Comparison of ENCODE assay signal across 38 mouse cellular contexts in genomic region chr8:105014391-105014790, GRCm38 (mm10). TPM values are rescaled to one million over a fixed set of nuclear protein-coding genes. Genes with fewer than 3 reads are reported as not detected.
"Had no signal": no experiment of that assay in that cellular context is flagged by ENCODE, and none has a peak within 500 bp of the region (broad histone marks: within the 10 kb centered on the region; RNA-seq: fewer than 3 reads in every experiment).

No protein-coding gene starts in this region.

- H3K27ac ChIP-seq: embryonic facial prominence, embryonic 10.5 days; embryonic facial prominence, embryonic 12.5 days; embryonic facial prominence, embryonic 13.5 days; embryonic facial prominence, embryonic 15.5 days; forebrain, embryonic 10.5 days; forebrain, embryonic 12.5 days; forebrain, embryonic 13.5 days; forebrain, embryonic 15.5 days; gastrocnemius, adult 2 months; heart, adult 2 months had no signal

- H3K4me3 ChIP-seq: embryonic facial prominence, embryonic 10.5 days; embryonic facial prominence, embryonic 12.5 days; embryonic facial prominence, embryonic 13.5 days; embryonic facial prominence, embryonic 15.5 days; erythroblast, embryonic 14.5 days; forebrain, embryonic 10.5 days; forebrain, embryonic 12.5 days; forebrain, embryonic 13.5 days; forebrain, embryonic 15.5 days; gastrocnemius, adult 2 months; heart, adult 2 months had no signal

- H3K27me3 ChIP-seq: embryonic facial prominence, embryonic 12.5 days; embryonic facial prominence, embryonic 13.5 days; embryonic facial prominence, embryonic 15.5 days; forebrain, embryonic 12.5 days; forebrain, embryonic 13.5 days; forebrain, embryonic 15.5 days had no signal

- H3K4me2 ChIP-seq: embryonic facial prominence, embryonic 12.5 days; embryonic facial prominence, embryonic 13.5 days; embryonic facial prominence, embryonic 15.5 days; forebrain, embryonic 12.5 days; forebrain, embryonic 13.5 days; forebrain, embryonic 15.5 days; heart, embryonic 11.5 days had no signal

- H3K36me3 ChIP-seq: embryonic facial prominence, embryonic 10.5 days; embryonic facial prominence, embryonic 12.5 days; embryonic facial prominence, embryonic 13.5 days; embryonic facial prominence, embryonic 15.5 days; forebrain, embryonic 10.5 days; forebrain, embryonic 12.5 days; forebrain, embryonic 15.5 days had no signal

- H3K9me3 ChIP-seq: embryonic facial prominence, embryonic 10.5 days; embryonic facial prominence, embryonic 13.5 days; embryonic facial prominence, embryonic 15.5 days; forebrain, embryonic 12.5 days; forebrain, embryonic 13.5 days; forebrain, embryonic 15.5 days had no signal

- H3K4me1 ChIP-seq: embryonic facial prominence, embryonic 10.5 days; embryonic facial prominence, embryonic 12.5 days; embryonic facial prominence, embryonic 13.5 days; embryonic facial prominence, embryonic 15.5 days; forebrain, embryonic 10.5 days; forebrain, embryonic 12.5 days; forebrain, embryonic 13.5 days; forebrain, embryonic 15.5 days had no signal

- H3K9ac ChIP-seq: embryonic facial prominence, embryonic 12.5 days; embryonic facial prominence, embryonic 13.5 days; embryonic facial prominence, embryonic 15.5 days; forebrain, embryonic 12.5 days; forebrain, embryonic 13.5 days; forebrain, embryonic 15.5 days; forebrain, postnatal 0 days had no signal

- DNase-seq: cerebellum, adult 2 months; cerebellum, adult 8-10 months; cerebellum, adult 9-10 months; cerebellum, adult 9-11 months; cerebellum, postnatal 10 days; cerebellum, postnatal 14 days; cerebellum, postnatal 25 days; cerebellum, postnatal 36 days; embryo, embryonic 11 days; forebrain, postnatal 0 days; gastrocnemius, adult 2 months; gastrocnemius, postnatal 10 days; gastrocnemius, postnatal 14 days; gastrocnemius, postnatal 25 days; gastrocnemius, postnatal 36 days; heart, adult 2 months had no signal

- ATAC-seq: forebrain, embryonic 13.5 days; forebrain, embryonic 15.5 days; forebrain, embryonic 16.5 days; forebrain, postnatal 0 days had no signal

RNA-seq across cellular contexts. Expression of gene Ces2h, which starts 13.7 kb away (rescaled TPM):
- total RNA-seq: common myeloid progenitor, adult 5-6 weeks; forebrain, postnatal 0 days; gastrocnemius, adult 18-20 months; gastrocnemius, adult 2 months; gastrocnemius, adult 8-10 months; gastrocnemius, postnatal 10 days; gastrocnemius, postnatal 14 days; gastrocnemius, postnatal 25 days; gastrocnemius, postnatal 36 days; gastrocnemius, postnatal 4 days; granulocyte monocyte progenitor cell, adult 5-6 weeks; heart, adult 2 months; heart, adult 8-10 months had no signal
- polyA plus RNA-seq: cerebellum, adult 2 months; cortical plate, adult 2 months; embryonic facial prominence, embryonic 10.5 days; embryonic facial prominence, embryonic 11.5 days; embryonic facial prominence, embryonic 12.5 days; embryonic facial prominence, embryonic 13.5 days; embryonic facial prominence, embryonic 14.5 days; embryonic facial prominence, embryonic 15.5 days; erythroblast, embryonic 14.5 days; forebrain, embryonic 10.5 days; forebrain, embryonic 12.5 days; forebrain, embryonic 13.5 days; forebrain, embryonic 15.5 days; forebrain, embryonic 16.5 days; forebrain, postnatal 0 days; frontal cortex, adult 2 months; gonadal fat pad, adult 2 months; heart, adult 2 months; heart, embryonic 11.5 days had no signal

RNA-seq across cellular contexts. Expression of gene Ces3a, which starts 34.0 kb away (rescaled TPM):
- total RNA-seq: common myeloid progenitor, adult 5-6 weeks; forebrain, postnatal 0 days; gastrocnemius, adult 2 months; gastrocnemius, adult 8-10 months; gastrocnemius, postnatal 10 days; gastrocnemius, postnatal 14 days; gastrocnemius, postnatal 25 days; granulocyte monocyte progenitor cell, adult 5-6 weeks; heart, adult 2 months had no signal
- polyA plus RNA-seq: cerebellum, adult 2 months; cortical plate, adult 2 months; embryonic facial prominence, embryonic 10.5 days; embryonic facial prominence, embryonic 11.5 days; embryonic facial prominence, embryonic 12.5 days; embryonic facial prominence, embryonic 13.5 days; embryonic facial prominence, embryonic 14.5 days; embryonic facial prominence, embryonic 15.5 days; erythroblast, embryonic 14.5 days; forebrain, embryonic 10.5 days; forebrain, embryonic 12.5 days; forebrain, embryonic 13.5 days; forebrain, embryonic 15.5 days; forebrain, embryonic 16.5 days; forebrain, postnatal 0 days; frontal cortex, adult 2 months; gonadal fat pad, adult 2 months; heart, adult 2 months; heart, embryonic 11.5 days had no signal

RNA-seq across cellular contexts. Expression of gene Ces2g, which starts 52.9 kb away (rescaled TPM):
- polyA plus RNA-seq: embryonic facial prominence, embryonic 10.5 days; embryonic facial prominence, embryonic 11.5 days; embryonic facial prominence, embryonic 12.5 days; forebrain, embryonic 10.5 days; forebrain, embryonic 12.5 days; forebrain, embryonic 13.5 days; forebrain, embryonic 15.5 days; forebrain, embryonic 16.5 days had no signal
